Mouse (Mus musculus) T-helper 2 cell (primary cell): ENCODE results near the gene Pbx3.

ENCODE experiments used
- in situ Hi-C: fragments of 300-600 bp; cut with MboI, MseI; formaldehyde crosslinking; loops from one replicate; pipeline ENCODE4 v1.15.1; 2025; ENCODE audit warnings: high pct_unique_total_duplicates

Pbx3 gene

GRCm38 (mm10) chr2:34227688-34228087 lies 145.3 kb downstream of the Pbx3 start:
- in situ Hi-C loops, result no loop called here

- in situ Hi-C loops, result no loop called here
These were observed 147.5 kb downstream of the Pbx3 start for GRCm38 (mm10) chr2:34225470-34225869.

DNA sequence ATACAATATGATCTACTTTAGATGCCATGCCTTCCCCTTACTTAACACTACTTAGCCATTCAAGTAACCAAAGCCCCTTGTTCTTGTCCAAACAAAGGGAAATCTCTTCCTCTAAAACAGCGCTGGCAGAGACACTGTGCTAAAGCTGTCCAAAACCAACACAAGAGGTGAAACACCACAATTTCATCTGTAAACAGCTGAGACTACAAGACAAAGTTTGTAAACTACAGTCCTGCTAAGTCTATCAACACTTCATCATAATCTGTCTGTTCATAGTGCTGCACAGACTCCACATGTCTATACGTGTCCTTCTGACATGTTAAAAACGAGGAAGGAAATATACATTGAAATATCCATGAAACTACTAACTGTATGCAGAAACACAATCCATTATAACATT lies 151.5 kb downstream of the Pbx3 start:
- in situ Hi-C loops, result no loop called here

DNA sequence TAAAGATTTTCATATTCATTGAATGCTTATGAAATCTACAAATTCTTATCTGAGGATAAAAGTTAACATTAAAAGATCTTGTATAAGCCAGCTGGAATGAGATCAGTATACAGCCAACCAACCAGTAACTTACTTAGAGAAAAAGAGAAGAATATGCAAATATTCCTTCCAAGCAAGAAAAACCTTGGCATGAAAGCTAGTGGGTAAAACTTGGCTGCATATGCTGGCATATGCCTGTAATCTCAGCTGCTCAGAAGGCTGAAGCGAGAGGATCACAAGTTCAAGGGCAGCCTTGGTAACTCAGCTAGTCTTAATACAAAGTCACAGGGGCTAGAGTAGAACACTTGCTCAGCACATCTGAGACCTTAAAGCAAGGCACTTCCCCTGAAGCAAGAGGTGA lies 153.8 kb downstream of the Pbx3 start:
- in situ Hi-C loops, result no loop called here

DNA sequence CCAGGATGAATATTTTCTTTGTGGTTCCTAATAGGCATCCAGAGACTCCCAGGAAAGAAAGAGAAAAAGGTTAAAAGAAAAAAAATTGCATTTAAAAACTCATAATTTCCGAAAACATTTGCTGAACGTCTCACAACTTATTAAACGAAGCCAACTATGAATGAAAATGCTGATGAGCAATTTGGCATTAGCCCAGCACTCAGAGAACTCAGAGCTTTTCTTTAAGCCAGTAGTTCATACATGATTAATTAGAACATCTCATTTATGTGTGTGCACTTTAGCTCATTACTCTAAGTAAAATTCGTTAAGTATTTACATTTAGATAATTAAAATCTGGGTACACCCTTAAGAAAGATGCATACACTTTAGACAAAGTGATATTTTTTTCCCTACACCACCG lies 155.3 kb downstream of the Pbx3 start:
- in situ Hi-C loops, result no loop called here

GRCm38 (mm10) chr2:34215496-34215895 lies 157.4 kb downstream of the Pbx3 start:
- in situ Hi-C loops, result no loop called here

DNA sequence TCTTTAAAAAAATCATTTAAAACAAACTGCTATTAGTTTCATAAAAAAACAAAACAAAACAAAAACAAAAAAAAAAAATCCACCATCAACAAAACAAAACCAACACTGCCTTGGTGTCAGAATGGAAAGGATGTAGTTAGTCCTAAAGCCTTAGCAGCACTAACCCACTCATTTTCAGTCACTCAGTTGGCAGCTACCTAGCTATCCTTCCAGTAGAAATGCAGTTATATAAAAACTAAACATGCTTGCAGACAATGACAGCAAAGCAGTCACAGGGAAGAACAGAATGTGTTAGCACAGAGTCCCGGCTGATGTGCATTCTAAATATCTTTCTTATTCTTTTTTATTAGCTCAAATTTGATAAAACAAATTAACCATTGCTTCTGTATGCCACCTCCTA lies 160.5 kb downstream of the Pbx3 start:
- in situ Hi-C loops, result no loop called here

GRCm38 (mm10) chr2:34204797-34205196 lies 168.1 kb downstream of the Pbx3 start:
- in situ Hi-C loops, result no loop called here

GRCm38 (mm10) chr2:34204325-34204724 lies 168.6 kb downstream of the Pbx3 start:
- in situ Hi-C loops, result no loop called here

DNA sequence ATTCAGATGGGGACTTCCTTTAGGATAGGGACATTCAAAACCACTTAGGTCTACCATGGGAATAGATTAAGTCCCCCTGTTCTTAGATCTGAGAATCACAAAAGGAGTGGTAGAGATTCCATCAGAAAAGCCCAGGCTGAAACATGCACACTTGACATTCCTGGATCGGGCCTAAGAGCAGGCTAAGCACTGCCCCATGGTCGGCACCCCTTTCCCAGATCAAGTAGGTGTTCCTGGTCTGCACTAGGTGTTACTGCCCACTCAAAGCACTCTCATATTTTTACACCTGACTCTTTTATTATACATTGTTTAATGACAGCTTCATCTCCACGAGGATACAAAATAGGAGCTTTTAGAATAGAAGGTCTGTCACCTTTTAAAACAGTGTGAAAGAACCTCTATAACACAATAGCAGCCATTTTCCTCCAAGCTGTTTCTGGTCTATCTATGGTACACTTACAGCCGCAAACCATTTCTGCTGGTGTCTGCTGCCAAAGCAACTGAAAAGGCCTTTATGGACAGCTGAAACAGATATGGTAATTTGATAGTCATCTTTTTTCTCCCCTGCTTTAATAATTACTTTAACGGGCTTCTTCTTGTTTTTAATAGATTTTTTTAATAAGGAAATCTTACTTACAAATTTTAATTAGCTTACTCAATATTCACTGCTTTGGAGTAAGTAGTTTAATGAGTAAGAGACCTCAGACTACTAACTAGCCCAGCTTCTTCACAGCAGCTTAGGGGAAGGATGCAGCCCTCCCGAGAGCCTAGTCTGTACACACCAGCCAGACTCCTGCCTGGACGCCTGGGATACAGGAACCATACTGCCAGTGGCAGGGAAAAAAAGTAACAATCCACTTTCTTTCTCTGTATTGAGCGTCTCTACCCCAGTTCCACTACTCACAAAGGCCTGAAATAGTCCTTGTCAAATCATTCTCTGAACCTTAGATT lies 178.8 kb downstream of the Pbx3 start:
- in situ Hi-C loops, result no loop called here

- in situ Hi-C loops, result no loop called here
These were observed 179.7 kb downstream of the Pbx3 start for GRCm38 (mm10) chr2:34193276-34193675.

GRCm38 (mm10) chr2:34187366-34187765 lies 185.6 kb downstream of the Pbx3 start:
- in situ Hi-C loops, result no loop called here

DNA sequence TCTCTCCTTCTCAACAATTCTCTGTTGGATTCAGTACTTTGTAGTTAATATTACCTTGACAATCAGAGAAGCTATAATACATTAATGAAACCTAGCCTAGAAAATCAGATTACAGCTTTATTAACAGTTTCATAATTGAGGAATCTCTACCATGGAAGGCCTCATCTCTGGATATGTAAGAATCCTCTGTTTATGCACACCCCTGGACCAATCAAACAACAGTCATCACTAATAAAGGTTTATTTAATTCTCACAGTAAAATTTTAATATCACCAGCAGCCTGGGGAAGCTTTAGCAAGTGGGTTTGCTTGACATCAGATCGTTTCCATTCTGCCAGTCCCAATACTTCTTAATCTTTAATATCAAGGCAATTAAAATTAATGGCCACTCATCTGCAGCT lies 191.3 kb downstream of the Pbx3 start:
- in situ Hi-C loops, result no loop called here

GRCm38 (mm10) chr2:34179299-34179698 lies 193.6 kb downstream of the Pbx3 start:
- in situ Hi-C loops, result no loop called here

DNA sequence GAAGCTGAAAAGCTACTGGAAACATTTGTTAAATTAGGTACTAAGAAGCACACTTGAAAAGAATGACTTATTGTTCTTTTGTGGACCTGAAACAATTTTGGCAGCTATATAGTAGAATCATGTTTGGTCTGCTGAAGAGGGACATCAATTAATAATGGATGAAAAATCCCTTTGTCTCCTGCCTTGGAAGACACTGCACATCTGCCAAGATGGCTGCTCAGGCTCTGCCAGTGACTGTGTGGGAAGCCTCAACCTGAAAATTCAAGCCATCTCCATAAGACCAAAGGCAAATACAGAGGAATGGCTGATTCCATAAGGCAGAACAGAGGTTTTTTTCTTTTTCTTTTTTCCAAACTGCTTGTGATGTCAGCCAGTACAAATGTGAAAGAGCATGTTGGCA lies 194.3 kb downstream of the Pbx3 start:
- in situ Hi-C loops, result no loop called here

DNA sequence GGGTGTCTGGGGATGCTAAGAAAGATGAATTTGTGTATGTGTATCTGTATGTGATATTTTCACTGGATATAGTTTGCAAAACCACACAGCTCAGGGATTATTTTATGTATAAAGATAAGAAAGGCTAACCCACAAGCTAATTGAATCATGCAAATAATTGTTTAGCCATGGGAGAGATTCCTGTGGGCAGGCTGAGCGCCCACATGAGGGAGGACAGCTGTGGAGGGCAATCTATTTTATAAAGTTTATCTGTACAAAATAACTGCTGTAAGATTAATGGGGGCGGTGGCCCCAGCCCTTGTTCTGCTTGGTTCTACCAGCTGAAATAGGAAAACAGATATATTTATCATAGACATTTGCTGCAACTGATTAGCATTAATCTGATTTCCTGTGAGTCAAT lies 202.5 kb downstream of the Pbx3 start:
- in situ Hi-C loops, result no loop called here

GRCm38 (mm10) chr2:34169626-34170025 lies 203.3 kb downstream of the Pbx3 start:
- in situ Hi-C loops, result no loop called here

DNA sequence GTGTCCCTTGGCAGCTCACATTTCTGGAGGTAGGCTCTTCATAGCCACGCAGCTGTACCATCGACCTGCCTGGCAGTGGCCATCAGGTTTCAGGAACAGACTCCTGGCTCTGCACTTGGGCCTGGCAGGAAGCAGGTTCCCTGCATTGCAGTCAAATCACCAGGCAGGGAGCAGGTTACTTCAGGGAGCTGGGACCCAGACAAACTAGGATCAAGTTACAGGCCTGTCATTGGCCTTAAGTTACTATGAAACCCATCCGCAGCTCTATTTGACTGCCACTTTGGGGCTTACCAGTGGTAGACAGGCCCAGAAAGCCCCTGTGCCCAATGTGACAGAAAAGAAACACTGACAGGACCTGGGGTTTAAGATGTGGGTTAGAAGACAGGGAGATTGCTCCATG lies 204.8 kb downstream of the Pbx3 start:
- in situ Hi-C loops, result no loop called here

DNA sequence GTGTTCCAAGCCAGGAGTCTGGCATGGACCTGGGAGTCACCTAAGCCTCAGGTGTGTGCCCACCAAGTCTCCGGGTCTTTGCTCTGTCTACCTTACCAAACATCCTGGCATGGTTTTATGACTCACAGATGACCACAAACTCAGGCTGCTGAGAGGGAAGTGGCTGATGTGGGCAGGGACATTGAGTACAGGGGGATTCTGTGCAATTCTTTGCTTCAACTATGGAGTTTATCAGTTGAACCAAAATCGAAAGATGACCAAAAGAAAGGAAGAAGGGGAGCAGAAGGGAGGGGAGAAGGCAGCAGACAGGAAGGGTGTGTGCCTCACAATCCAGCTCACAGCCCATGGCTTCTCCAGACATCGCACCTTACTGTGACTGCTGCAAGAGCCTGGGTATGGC lies 210.5 kb downstream of the Pbx3 start:
- in situ Hi-C loops, result no loop called here

- in situ Hi-C loops, result no loop called here
These were observed 215.2 kb downstream of the Pbx3 start for GRCm38 (mm10) chr2:34157746-34158145.

GRCm38 (mm10) chr2:34154833-34155232 lies 218.1 kb downstream of the Pbx3 start:
- in situ Hi-C loops, result no loop called here

- in situ Hi-C loops, result no loop called here
These were observed 219.6 kb downstream of the Pbx3 start for GRCm38 (mm10) chr2:34153336-34153735.

DNA sequence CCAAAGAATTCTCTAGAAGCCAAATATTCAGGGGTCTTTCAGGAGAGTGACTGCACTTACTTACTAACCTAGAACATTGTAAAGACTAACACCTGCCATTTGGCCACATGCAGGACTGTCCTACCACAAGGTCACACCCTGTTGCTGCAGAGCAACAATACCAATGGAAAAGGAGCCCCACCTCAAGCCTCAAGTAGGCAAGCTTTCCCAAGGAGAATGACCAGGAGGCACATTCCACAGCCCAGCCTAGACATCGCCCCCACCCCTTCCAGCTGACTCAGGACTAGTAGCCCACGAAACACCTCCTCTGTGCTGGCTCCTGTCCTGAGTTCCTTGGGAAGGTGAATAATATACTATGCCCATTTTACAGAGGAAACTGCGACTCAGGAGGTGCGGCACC lies 222.4 kb downstream of the Pbx3 start:
- in situ Hi-C loops, result no loop called here

DNA sequence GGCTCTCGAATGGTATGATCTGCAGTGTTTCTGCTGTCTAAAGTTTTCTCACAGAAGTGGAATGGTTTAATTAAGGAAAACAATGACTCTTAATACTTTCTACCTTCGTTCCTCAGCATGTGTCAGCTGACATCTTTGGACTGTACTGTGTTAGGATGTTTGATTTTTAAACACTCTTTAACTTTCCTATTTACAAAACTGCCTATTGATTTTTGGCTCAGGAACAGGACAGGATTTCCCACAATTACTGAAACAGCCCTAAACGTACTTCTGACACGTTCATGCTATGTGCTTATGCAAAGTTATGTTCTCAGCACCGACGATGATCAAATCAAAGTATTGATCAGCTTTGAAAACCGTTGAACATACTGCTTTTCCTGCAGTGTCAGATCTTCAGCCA lies 224.7 kb downstream of the Pbx3 start:
- in situ Hi-C loops, result no loop called here
